Mouse (Mus musculus): ENCODE data around the gene Ugt2a2. TPM values are rescaled to one million over a fixed set of nuclear protein-coding genes. Genes with fewer than 3 reads are reported as not detected.
A peak's percentile ranks its signal among the peaks of the same experiment; 100 is the strongest.
"Not testable (repeated sequence)": the region's sequence is repeated elsewhere in the genome, so short reads cannot be mapped to it uniquely, and the experiment has no call there.

The Ugt2a2 gene
- polyA plus RNA-seq, 2 experiments: not detected

GRCm38 (mm10) chr5:87455519-87455918 is 26.5 kb downstream of the Ugt2a2 start:
- no peak overlapping the region for H3K4me3 ChIP-seq (replicated peaks; ENCODE audit: low read length)
- ATAC-seq (ENCODE audit: low FRiP score, low read depth) (no peak), DNase-seq (ENCODE audit: low spot score) (no peak)
- H3K4me1 ChIP-seq (ENCODE audit: control insufficient read depth, insufficient read depth, low read length): no peaks in the 10 kb centered on the region
- H3K9ac ChIP-seq (ENCODE audit: low read depth, low read length, severe bottlenecking): no peak overlapping the region
- TF ChIP-seq POLR2A (IDR thresholded peaks at IDR 0.05; ENCODE audit: borderline replicate concordance, extremely low read depth, insufficient read depth, insufficient read length): no peak
- no peak overlapping the region for H3K27ac ChIP-seq (replicated peaks; ENCODE audit: low read depth, low read length)
- no peaks in the 10 kb centered on the region for H3K27me3 ChIP-seq (ENCODE audit: control insufficient read depth, insufficient read depth, low read length)
- H3K9me3 ChIP-seq (ENCODE audit: control insufficient read depth, low read length): no peaks in the 10 kb centered on the region
- H3K4me2 ChIP-seq (replicated peaks; ENCODE audit: low read depth, low read length, severe bottlenecking): no peak overlapping the region
- H3K36me3 ChIP-seq (ENCODE audit: control insufficient read depth, insufficient read depth, low read length): no peaks in the 10 kb centered on the region

GRCm38 (mm10) chr5:87452514-87452913 is 29.5 kb downstream of the Ugt2a2 start:
- H3K4me3 ChIP-seq (replicated peaks; ENCODE audit: low read length); H3K36me3 ChIP-seq (ENCODE audit: control insufficient read depth, insufficient read depth, low read length); H3K4me1 ChIP-seq (ENCODE audit: control insufficient read depth, insufficient read depth, low read length); H3K27me3 ChIP-seq (ENCODE audit: control insufficient read depth, insufficient read depth, low read length); ATAC-seq (ENCODE audit: low FRiP score, low read depth); H3K4me2 ChIP-seq (replicated peaks; ENCODE audit: low read depth, low read length, severe bottlenecking); DNase-seq (ENCODE audit: low spot score); H3K27ac ChIP-seq (replicated peaks; ENCODE audit: low read depth, low read length); H3K9me3 ChIP-seq (ENCODE audit: control insufficient read depth, low read length); H3K9ac ChIP-seq (ENCODE audit: low read depth, low read length, severe bottlenecking): not testable (repeated sequence)
- WGBS: 92% methylated on average over 4 of the region's 5 CpGs

GRCm38 (mm10) chr5:87436264-87436663 is 45.8 kb downstream of the Ugt2a2 start:
- Histone ChIP-seq H3K4me1 (ENCODE audit: control insufficient read depth, insufficient read depth, low read length) (no peaks in the 10 kb centered on the region), H3K27me3 (ENCODE audit: control insufficient read depth, insufficient read depth, low read length) (no peaks in the 10 kb centered on the region), H3K27ac (replicated peaks; ENCODE audit: low read depth, low read length) (no peak overlapping the region), H3K9me3 (ENCODE audit: control insufficient read depth, low read length) (no peaks in the 10 kb centered on the region), H3K4me2 (replicated peaks; ENCODE audit: low read depth, low read length, severe bottlenecking) (no peak overlapping the region), H3K9ac (ENCODE audit: low read depth, low read length, severe bottlenecking) (no peak overlapping the region), H3K4me3 (replicated peaks; ENCODE audit: low read length) (no peak overlapping the region), H3K36me3 (ENCODE audit: control insufficient read depth, insufficient read depth, low read length) (no peaks in the 10 kb centered on the region)
- ATAC-seq (ENCODE audit: low FRiP score, low read depth) (no peak), DNase-seq (ENCODE audit: low spot score) (peak; percentile 4)
- 49% methylated on average over 3 of the region's 3 CpGs for WGBS
- TF ChIP-seq POLR2A (IDR thresholded peaks at IDR 0.05; ENCODE audit: borderline replicate concordance, extremely low read depth, insufficient read depth, insufficient read length): no peak

- no peaks in the 10 kb centered on the region for H3K4me1 ChIP-seq (ENCODE audit: control insufficient read depth, insufficient read depth, low read length)
- 72% methylated on average over 3 of the region's 3 CpGs for WGBS
Observed at GRCm38 (mm10) chr5:87425676-87426075, 56.4 kb downstream of the Ugt2a2 start.

GRCm38 (mm10) chr5:87424041-87424440 is 58.0 kb downstream of the Ugt2a2 start, which contains the start of gene Ugt2b38:
Gene Ugt2b38 (minus strand): TSS chr5:87424203.
- DNase-seq (ENCODE audit: low spot score); H3K9ac ChIP-seq (ENCODE audit: low read depth, low read length, severe bottlenecking); H3K27ac ChIP-seq (replicated peaks; ENCODE audit: low read depth, low read length); H3K4me3 ChIP-seq (replicated peaks; ENCODE audit: low read length); H3K4me1 ChIP-seq (ENCODE audit: control insufficient read depth, insufficient read depth, low read length); H3K4me2 ChIP-seq (replicated peaks; ENCODE audit: low read depth, low read length, severe bottlenecking); H3K9me3 ChIP-seq (ENCODE audit: control insufficient read depth, low read length); H3K27me3 ChIP-seq (ENCODE audit: control insufficient read depth, insufficient read depth, low read length); H3K36me3 ChIP-seq (ENCODE audit: control insufficient read depth, insufficient read depth, low read length); ATAC-seq (ENCODE audit: low FRiP score, low read depth): not testable (repeated sequence)
- 84% methylated on average over 1 of the region's 2 CpGs for WGBS

More at GRCm38 (mm10) chr5:87425676-87426075, 56.4 kb downstream of the Ugt2a2 start:
- TF ChIP-seq POLR2A (IDR thresholded peaks at IDR 0.05; ENCODE audit: borderline replicate concordance, extremely low read depth, insufficient read depth, insufficient read length): no peak
- H3K4me3 ChIP-seq (replicated peaks; ENCODE audit: low read length): no peak overlapping the region
- H3K4me2 ChIP-seq (replicated peaks; ENCODE audit: low read depth, low read length, severe bottlenecking): no peak overlapping the region
- ATAC-seq (ENCODE audit: low FRiP score, low read depth): no peak
- no peaks in the 10 kb centered on the region for H3K36me3 ChIP-seq (ENCODE audit: control insufficient read depth, insufficient read depth, low read length)
- H3K9ac ChIP-seq (ENCODE audit: low read depth, low read length, severe bottlenecking): no peak overlapping the region
- no peak for DNase-seq (ENCODE audit: low spot score)
- no peaks in the 10 kb centered on the region for H3K9me3 ChIP-seq (ENCODE audit: control insufficient read depth, low read length)
- no peaks in the 10 kb centered on the region for H3K27me3 ChIP-seq (ENCODE audit: control insufficient read depth, insufficient read depth, low read length)
- no peak overlapping the region for H3K27ac ChIP-seq (replicated peaks; ENCODE audit: low read depth, low read length)

Other genes starting within 250 kb of the Ugt2a2 start
- gene Ugt2b37, start 227.5 kb downstream of the Ugt2a2 start, polyA plus RNA-seq (2012; rRNA removed): not detected in 2 replicates
- gene Ugt2b37, start 227.5 kb downstream of the Ugt2a2 start, polyA plus RNA-seq (2014; fragmentation: Nextera tagmentation; extraction: Ambion mirVana): not detected in 2 replicates
- gene Ugt2a3, start 145.1 kb downstream of the Ugt2a2 start, polyA plus RNA-seq (2012; rRNA removed): not detected in 2 replicates
- not detected in 2 replicates for gene Ugt2a3, start 145.1 kb downstream of the Ugt2a2 start, polyA plus RNA-seq (2014; fragmentation: Nextera tagmentation; extraction: Ambion mirVana)
- gene Ugt2b38, start 58.1 kb downstream of the Ugt2a2 start, polyA plus RNA-seq (2012; rRNA removed): not detected in 2 replicates
- not detected in 2 replicates for gene Ugt2b38, start 58.1 kb downstream of the Ugt2a2 start, polyA plus RNA-seq (2014; fragmentation: Nextera tagmentation; extraction: Ambion mirVana)
- not detected in 2 replicates for gene Gm43638, start 4.5 kb upstream of the Ugt2a2 start, polyA plus RNA-seq (2012; rRNA removed)
- not detected in 2 replicates for gene Gm43638, start 4.5 kb upstream of the Ugt2a2 start, polyA plus RNA-seq (2014; fragmentation: Nextera tagmentation; extraction: Ambion mirVana)
- gene Ugt2a1, start 8.6 kb upstream of the Ugt2a2 start, polyA plus RNA-seq (2012; rRNA removed): not detected in 2 replicates
- gene Ugt2a1, start 8.6 kb upstream of the Ugt2a2 start, polyA plus RNA-seq (2014; fragmentation: Nextera tagmentation; extraction: Ambion mirVana): not detected in 2 replicates
- 0.09 TPM in 1 of 2 replicates, not detected in the other for gene Sult1b1, start 55.9 kb upstream of the Ugt2a2 start, polyA plus RNA-seq (2012; rRNA removed)
- not detected in 2 replicates for gene Sult1b1, start 55.9 kb upstream of the Ugt2a2 start, polyA plus RNA-seq (2014; fragmentation: Nextera tagmentation; extraction: Ambion mirVana)
- gene Sult1d1, start 86.8 kb upstream of the Ugt2a2 start, polyA plus RNA-seq (2012; rRNA removed): not detected in 2 replicates
- gene Sult1d1, start 86.8 kb upstream of the Ugt2a2 start, polyA plus RNA-seq (2014; fragmentation: Nextera tagmentation; extraction: Ambion mirVana): not detected in 2 replicates
- gene Sult1e1, start 109.3 kb upstream of the Ugt2a2 start, polyA plus RNA-seq (2012; rRNA removed): not detected in 2 replicates
- not detected in 2 replicates for gene Sult1e1, start 109.3 kb upstream of the Ugt2a2 start, polyA plus RNA-seq (2014; fragmentation: Nextera tagmentation; extraction: Ambion mirVana)
- gene Csn1s1, start 183.9 kb upstream of the Ugt2a2 start, polyA plus RNA-seq (2012; rRNA removed): not detected in 2 replicates
- not detected in 2 replicates for gene Csn1s1, start 183.9 kb upstream of the Ugt2a2 start, polyA plus RNA-seq (2014; fragmentation: Nextera tagmentation; extraction: Ambion mirVana)
- gene Csn2, start 217.4 kb upstream of the Ugt2a2 start, polyA plus RNA-seq (2012; rRNA removed): 0.10 TPM in 1 of 2 replicates, not detected in the other
- gene Csn2, start 217.4 kb upstream of the Ugt2a2 start, polyA plus RNA-seq (2014; fragmentation: Nextera tagmentation; extraction: Ambion mirVana): not detected in 2 replicates